In the genomic region with DNA sequence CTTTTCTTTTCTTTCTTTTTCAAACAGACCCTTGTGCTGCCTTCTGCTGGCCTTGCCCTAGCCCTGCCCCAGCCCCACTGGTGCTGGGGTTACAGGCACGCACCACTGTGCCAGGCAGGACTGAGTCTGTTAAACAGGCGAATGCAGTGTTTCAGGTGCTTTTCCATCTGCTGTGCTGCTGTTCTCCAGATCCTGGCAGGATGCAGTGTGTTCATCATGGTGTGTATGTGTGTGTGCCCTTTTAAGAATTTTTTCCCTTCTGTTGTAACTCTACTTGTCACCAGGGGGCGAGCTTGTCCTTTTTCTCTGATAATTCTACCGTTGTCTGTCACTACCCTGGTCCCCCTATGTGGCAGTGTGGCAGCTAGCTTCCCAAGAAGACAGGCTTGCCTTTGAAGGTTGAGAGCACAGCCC, we compare ENCODE assay signal across 9 mouse cellular contexts. TPM values are rescaled to one million over a fixed set of nuclear protein-coding genes. Genes with fewer than 3 reads are reported as not detected.
A peak's percentile ranks its signal among the peaks of the same experiment; 100 is the strongest.
DNase-seq lines count a peak whose midpoint lies in the region; ATAC-seq and TF ChIP-seq lines count a peak whose summit lies in the region.
"Had no signal": no experiment of that assay in that cellular context is flagged by ENCODE, and none has a peak within 500 bp of the region (broad histone marks: within the 10 kb centered on the region; RNA-seq: fewer than 3 reads in every experiment).

No protein-coding gene starts in this region.

- no peak overlapping the region for H3K9ac ChIP-seq in forebrain, postnatal 0 days
- H3K9ac ChIP-seq in limb, embryonic 11.5 days (ENCODE audit: low read length): no peak overlapping the region
- H3K9ac ChIP-seq in midbrain, embryonic 14.5 days (replicated peaks; ENCODE audit: low read length): no peak overlapping the region
- H3K9ac ChIP-seq: embryonic facial prominence, embryonic 13.5 days had no signal

- H3K4me2 ChIP-seq in forebrain, postnatal 0 days (ENCODE audit: low read depth): no peak overlapping the region
- H3K4me2 ChIP-seq in limb, embryonic 11.5 days (ENCODE audit: low read depth, severe bottlenecking): no peak overlapping the region
- H3K4me2 ChIP-seq in midbrain, embryonic 14.5 days (ENCODE audit: low read length): no peak overlapping the region
- H3K4me2 ChIP-seq: embryonic facial prominence, embryonic 13.5 days had no signal

- TF ChIP-seq CTCF in thymus, adult 2 months (IDR thresholded peaks at IDR 0.05; ENCODE audit: borderline replicate concordance, control insufficient read depth, extremely low read depth, insufficient read depth, low read length, poor library complexity): peak; percentile 20; the same call in 1 of the 2 replicates
- TF ChIP-seq CTCF in forebrain, postnatal 0 days (IDR thresholded peaks at IDR 0.05; ENCODE audit: low read depth): peak; percentile 93

- peak; percentile 53 for DNase-seq in thymus, adult 2 months
- DNase-seq in thymus, adult 18-20 months: no peak
- DNase-seq in cerebellum, adult 18-20 months: peak; percentile 66 to 81
- peak; percentile 91 for DNase-seq in forebrain, postnatal 0 days
- peak; percentile 82 for DNase-seq in induced T-regulatory cell, adult 2 months (ENCODE audit: low read depth)
- DNase-seq in limb, embryonic 11.5 days (ENCODE audit: low spot score): peak; percentile 83
- DNase-seq in midbrain, embryonic 14.5 days: peak; percentile 91
- DNase-seq in spleen, postnatal 36 days (ENCODE audit: low spot score in 2 of 2): peak; percentile 41 to 48

- H3K4me3 ChIP-seq in thymus, adult 2 months (ENCODE audit: control insufficient read depth, insufficient read depth, low read length): no peak overlapping the region
- H3K4me3 ChIP-seq in forebrain, postnatal 0 days (ENCODE audit: low read depth, low read length): no peak overlapping the region
- H3K4me3 ChIP-seq in limb, embryonic 11.5 days (ENCODE audit: low read depth, low read length): no peak overlapping the region
- H3K4me3 ChIP-seq in midbrain, embryonic 14.5 days (replicated peaks; ENCODE audit: low read depth, low read length): no peak overlapping the region
- H3K4me3 ChIP-seq: embryonic facial prominence, embryonic 13.5 days had no signal

- no peaks in the 10 kb centered on the region for H3K27me3 ChIP-seq in thymus, adult 2 months (ENCODE audit: control insufficient read depth, insufficient read depth, low read length)
- H3K27me3 ChIP-seq in forebrain, postnatal 0 days (ENCODE audit: insufficient read depth, low read length): no peaks in the 10 kb centered on the region
- no peaks in the 10 kb centered on the region for H3K27me3 ChIP-seq in limb, embryonic 11.5 days (ENCODE audit: control insufficient read depth, insufficient read depth, low read length)
- H3K27me3 ChIP-seq in midbrain, embryonic 14.5 days (ENCODE audit: control insufficient read depth, insufficient read depth, low read length): no peaks in the 10 kb centered on the region
- H3K27me3 ChIP-seq: embryonic facial prominence, embryonic 13.5 days had no signal

- H3K4me1 ChIP-seq in thymus, adult 2 months (replicated peaks; ENCODE audit: control insufficient read depth, insufficient read depth, low read length): no peaks in the 10 kb centered on the region
- H3K4me1 ChIP-seq in forebrain, postnatal 0 days (ENCODE audit: insufficient read depth): no peaks in the 10 kb centered on the region
- H3K4me1 ChIP-seq in limb, embryonic 11.5 days (ENCODE audit: control insufficient read depth, insufficient read depth, low read length): peaks cover 5% of the 10 kb centered on the region
- H3K4me1 ChIP-seq in midbrain, embryonic 14.5 days (ENCODE audit: control insufficient read depth, insufficient read depth, low read length): no peaks in the 10 kb centered on the region

- H3K36me3 ChIP-seq in thymus, adult 2 months (ENCODE audit: control insufficient read depth, insufficient read depth, low read length): peaks cover 15% of the 10 kb centered on the region
- peaks cover 24% of the 10 kb centered on the region for H3K36me3 ChIP-seq in forebrain, postnatal 0 days (ENCODE audit: insufficient read depth)
- peaks cover 11% of the 10 kb centered on the region for H3K36me3 ChIP-seq in limb, embryonic 11.5 days (ENCODE audit: control insufficient read depth, insufficient read depth, low read length)
- peaks cover 25% of the 10 kb centered on the region for H3K36me3 ChIP-seq in midbrain, embryonic 14.5 days (ENCODE audit: control insufficient read depth, insufficient read depth, low read length)

- ATAC-seq in forebrain, postnatal 0 days: peak; percentile 90
- ATAC-seq in limb, embryonic 11.5 days (ENCODE audit: insufficient number of reproducible peaks, low FRiP score, low TSS enrichment, low read depth): peak; percentile 81
- peak; percentile 66 for ATAC-seq in midbrain, embryonic 14.5 days (ENCODE audit: low FRiP score, low TSS enrichment)

- no peaks in the 10 kb centered on the region for H3K9me3 ChIP-seq in forebrain, postnatal 0 days (ENCODE audit: low read length)
- no peaks in the 10 kb centered on the region for H3K9me3 ChIP-seq in limb, embryonic 11.5 days (ENCODE audit: control insufficient read depth, low read length)
- no peaks in the 10 kb centered on the region for H3K9me3 ChIP-seq in midbrain, embryonic 14.5 days (ENCODE audit: control insufficient read depth, low read length)
- H3K9me3 ChIP-seq: embryonic facial prominence, embryonic 13.5 days had no signal

- H3K27ac ChIP-seq in thymus, adult 2 months (ENCODE audit: control insufficient read depth, insufficient read depth, low read length): no peak overlapping the region
- H3K27ac ChIP-seq in forebrain, postnatal 0 days (ENCODE audit: low read depth, low read length): no peak overlapping the region
- H3K27ac ChIP-seq in limb, embryonic 11.5 days (replicated peaks; ENCODE audit: low read depth, low read length): no peak overlapping the region
- no peak overlapping the region for H3K27ac ChIP-seq in midbrain, embryonic 14.5 days (replicated peaks; ENCODE audit: low read depth, low read length)
- H3K27ac ChIP-seq: embryonic facial prominence, embryonic 13.5 days had no signal

- no peak for TF ChIP-seq POLR2A in thymus, adult 2 months (IDR thresholded peaks at IDR 0.05; ENCODE audit: control insufficient read depth, extremely low read depth, insufficient read depth, low read length, poor library complexity)

- 45% methylated on average over 4 of the region's 4 CpGs for WGBS in thymus, adult 2 months
- 15% methylated on average over 4 of the region's 4 CpGs for WGBS in forebrain, postnatal 0 days
- 25% methylated on average over 4 of the region's 4 CpGs for WGBS in limb, embryonic 11.5 days
- 23% methylated on average over 4 of the region's 4 CpGs for WGBS in midbrain, embryonic 14.5 days

RNA-seq across cellular contexts. Expression of a gene that starts 11.3 kb away (rescaled TPM):
- polyA plus RNA-seq in thymus, adult 2 months (2012; rRNA removed): 9.4 and 10.0 TPM in 2 replicates
- 21.6 and 22.3 TPM in 2 replicates for total RNA-seq in forebrain, postnatal 0 days (2014; rRNA removed)
- polyA plus RNA-seq in forebrain, postnatal 0 days (2015; fragmentation: Nextera tagmentation; extraction: Ambion mirVana): 59.5 and 66.0 TPM in 2 replicates
- 56.3 and 60.7 TPM in 2 replicates for polyA plus RNA-seq in limb, embryonic 11.5 days (2014; fragmentation: Nextera tagmentation; extraction: Ambion mirVana)
- 45.7 and 46.4 TPM in 2 replicates for polyA plus RNA-seq in midbrain, embryonic 14.5 days (2014; fragmentation: Nextera tagmentation; extraction: Ambion mirVana)

RNA-seq across cellular contexts. Expression of a gene that starts 38.4 kb away (rescaled TPM):
- 18.0 and 18.7 TPM in 2 replicates for polyA plus RNA-seq in thymus, adult 2 months (2012; rRNA removed)
- 142 and 151 TPM in 2 replicates for total RNA-seq in forebrain, postnatal 0 days (2014; rRNA removed)
- 18.8 and 23.8 TPM in 2 replicates for polyA plus RNA-seq in forebrain, postnatal 0 days (2015; fragmentation: Nextera tagmentation; extraction: Ambion mirVana)
- 14.6 and 15.1 TPM in 2 replicates for polyA plus RNA-seq in limb, embryonic 11.5 days (2014; fragmentation: Nextera tagmentation; extraction: Ambion mirVana)
- 37.0 and 49.7 TPM in 2 replicates for polyA plus RNA-seq in midbrain, embryonic 14.5 days (2014; fragmentation: Nextera tagmentation; extraction: Ambion mirVana)

RNA-seq across cellular contexts. Expression of a gene that starts 43.9 kb away (rescaled TPM):
- polyA plus RNA-seq in thymus, adult 2 months (2012; rRNA removed): not detected in 2 replicates
- total RNA-seq in forebrain, postnatal 0 days (2014; rRNA removed): 1.9 TPM in 1 of 2 replicates, not detected in the other
- 3.0 and 4.9 TPM in 2 replicates for polyA plus RNA-seq in forebrain, postnatal 0 days (2015; fragmentation: Nextera tagmentation; extraction: Ambion mirVana)
- 6.8 and 8.6 TPM in 2 replicates for polyA plus RNA-seq in limb, embryonic 11.5 days (2014; fragmentation: Nextera tagmentation; extraction: Ambion mirVana)
- 4.9 and 6.6 TPM in 2 replicates for polyA plus RNA-seq in midbrain, embryonic 14.5 days (2014; fragmentation: Nextera tagmentation; extraction: Ambion mirVana)

Comparison
In these comparisons a context has a peak if more than half of its experiments do, and no peak if none do; other contexts are left out.
1. DNase-seq: peak in thymus, adult 2 months (single experiment), cerebellum, adult 18-20 months (2 of 2), forebrain, postnatal 0 days (single experiment), induced T-regulatory cell, adult 2 months (single experiment), limb, embryonic 11.5 days (single experiment), midbrain, embryonic 14.5 days (single experiment) and spleen, postnatal 36 days (2 of 2); none in thymus, adult 18-20 months (0 of 2).
2. Peak in every context shown above with its lines, with median percentiles within 50 percentile points of each other: ATAC-seq.